Mouse (Mus musculus): ENCODE data around the gene Ski. TPM values are rescaled to one million over a fixed set of nuclear protein-coding genes. Genes with fewer than 3 reads are reported as not detected.
A peak's percentile ranks its signal among the peaks of the same experiment; 100 is the strongest.

The Ski gene
- polyA plus RNA-seq, 1 experiment from 2014 or later = 10.0 TPM

DNA sequence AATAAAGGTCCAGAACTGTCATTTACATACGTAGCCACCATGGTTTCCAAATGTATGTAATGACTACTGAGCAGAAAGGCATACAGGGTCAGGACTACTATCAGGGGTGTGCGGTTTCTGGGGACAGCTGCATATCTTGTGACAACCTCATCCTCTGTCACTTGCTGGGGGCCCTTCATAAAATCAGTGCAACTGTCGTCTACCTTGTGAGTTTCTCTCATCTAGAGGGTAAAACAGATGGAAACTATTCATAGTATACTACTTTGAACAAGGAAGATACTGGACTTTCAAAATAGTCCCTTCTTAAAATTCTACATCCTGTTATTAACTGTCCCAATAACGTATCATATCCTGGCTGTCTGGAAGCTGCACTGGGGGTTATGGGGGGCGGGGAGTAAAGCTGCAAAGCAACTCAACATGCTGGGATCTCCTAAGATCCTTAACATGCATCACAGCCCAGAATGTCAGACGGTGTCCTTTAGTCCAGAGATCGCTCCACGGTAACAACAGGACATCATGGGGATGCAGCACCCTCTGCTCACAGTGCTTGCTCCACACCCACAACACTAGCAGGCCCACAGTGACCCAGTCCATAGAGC, 51.7 kb downstream of the Ski start:
- Histone ChIP-seq H3K4me1 (peaks cover 69% of the 10 kb centered on the region), H3K27ac (replicated peaks) (0 out of 2 replicates have a peak overlapping the region, but pooled peaks have one; percentile 84), H3K9ac (replicated peaks) (no peak overlapping the region), H3K9me3 (replicated peaks) (no peaks in the 10 kb centered on the region), H3K27me3 (replicated peaks) (no peaks in the 10 kb centered on the region), H3K36me3 (no peaks in the 10 kb centered on the region), H3K4me3 (replicated peaks) (no peak overlapping the region), H3K4me2 (no peak overlapping the region)
- 77% methylated on average over 8 of the region's 8 CpGs for WGBS
- ATAC-seq (ENCODE audit: low FRiP score) = no peak

DNA sequence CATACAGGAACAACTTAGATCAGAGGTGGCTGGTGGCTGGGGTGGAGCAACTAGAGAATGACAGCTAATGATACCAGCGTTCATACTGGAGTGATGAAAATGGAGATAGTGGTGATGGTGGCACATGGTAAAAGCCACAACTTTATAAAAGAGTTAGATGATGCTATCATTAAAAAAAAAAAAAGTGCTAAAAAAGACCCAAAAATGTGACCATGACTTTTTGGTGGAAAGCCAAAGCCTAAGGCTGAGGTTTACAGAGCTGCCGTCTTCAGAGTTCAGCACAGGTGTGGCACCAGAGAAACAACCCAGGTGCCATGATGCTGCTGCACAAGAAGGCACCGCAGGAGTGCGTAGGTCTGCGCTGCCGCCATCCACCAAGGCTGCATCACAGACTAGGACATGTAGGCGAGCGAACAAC, 53.5 kb downstream of the Ski start:
- no peaks in the 10 kb centered on the region for H3K27me3 ChIP-seq (replicated peaks)
- H3K4me2 ChIP-seq = no peak overlapping the region
- no peak overlapping the region for H3K27ac ChIP-seq (replicated peaks)
- no peaks in the 10 kb centered on the region for H3K9me3 ChIP-seq (replicated peaks)
- no peak for ATAC-seq (ENCODE audit: low FRiP score)
- 93% methylated on average over 8 of the region's 8 CpGs for WGBS
- H3K36me3 ChIP-seq = no peaks in the 10 kb centered on the region
- no peak overlapping the region for H3K9ac ChIP-seq (replicated peaks)
- H3K4me3 ChIP-seq (replicated peaks) = no peak overlapping the region
- H3K4me1 ChIP-seq = peaks cover 65% of the 10 kb centered on the region

DNA sequence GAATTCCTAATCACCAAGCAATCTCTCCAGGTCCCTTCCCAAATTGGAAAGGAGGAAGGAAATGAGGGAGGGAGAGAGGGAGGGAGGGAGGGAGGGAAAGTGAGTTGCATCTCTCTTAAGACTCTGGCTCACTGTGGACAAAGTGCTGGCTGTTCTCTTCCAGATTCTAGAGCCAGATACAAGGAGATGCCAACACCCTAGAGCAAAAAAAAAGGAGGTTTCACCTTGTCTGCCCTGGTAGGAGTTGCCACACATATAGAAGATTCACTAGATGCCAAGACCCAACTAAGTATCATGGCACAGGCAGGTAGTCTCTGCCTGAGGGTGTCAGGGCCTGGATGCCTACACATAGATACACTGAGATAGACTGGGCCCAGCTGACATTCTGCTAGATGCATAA, 56.5 kb downstream of the Ski start:
- Histone ChIP-seq H3K4me1 (peaks cover 65% of the 10 kb centered on the region), H3K36me3 (no peaks in the 10 kb centered on the region), H3K27ac (replicated peaks) (no peak overlapping the region), H3K4me2 (no peak overlapping the region), H3K9me3 (replicated peaks) (no peaks in the 10 kb centered on the region), H3K27me3 (replicated peaks) (no peaks in the 10 kb centered on the region), H3K4me3 (replicated peaks) (no peak overlapping the region), H3K9ac (replicated peaks) (no peak overlapping the region)
- ATAC-seq (ENCODE audit: low FRiP score) = no peak

DNA sequence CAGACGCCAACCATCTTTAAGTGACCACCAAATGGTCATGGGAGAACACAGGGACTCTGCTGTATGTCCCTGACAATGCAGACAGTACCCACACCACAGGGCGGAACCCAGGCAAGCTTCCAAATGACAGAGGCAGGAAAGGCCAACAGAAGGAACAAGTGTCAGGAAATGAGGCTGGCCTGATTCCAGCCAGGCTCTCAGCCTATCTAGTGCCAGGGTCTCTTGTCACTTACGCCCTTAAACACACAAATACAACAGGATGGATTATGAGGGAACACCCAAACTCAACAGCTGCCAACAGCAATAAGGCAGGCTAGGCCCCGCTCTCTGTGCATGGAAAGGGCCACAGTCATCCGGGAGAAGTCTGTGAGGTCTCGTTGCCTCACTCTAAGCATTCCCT, 57.8 kb downstream of the Ski start:
- WGBS = 66% methylated on average over 6 of the region's 6 CpGs
- Histone ChIP-seq H3K9me3 (replicated peaks) (no peaks in the 10 kb centered on the region), H3K4me3 (replicated peaks) (no peak overlapping the region), H3K36me3 (peaks cover 2% of the 10 kb centered on the region; the same call in 1 of the 2 replicates), H3K9ac (replicated peaks) (no peak overlapping the region), H3K4me2 (no peak overlapping the region), H3K27ac (replicated peaks) (peak overlapping the region; percentile 30), H3K27me3 (replicated peaks) (no peaks in the 10 kb centered on the region), H3K4me1 (peaks cover 65% of the 10 kb centered on the region)
- no peak for ATAC-seq (ENCODE audit: low FRiP score)

DNA sequence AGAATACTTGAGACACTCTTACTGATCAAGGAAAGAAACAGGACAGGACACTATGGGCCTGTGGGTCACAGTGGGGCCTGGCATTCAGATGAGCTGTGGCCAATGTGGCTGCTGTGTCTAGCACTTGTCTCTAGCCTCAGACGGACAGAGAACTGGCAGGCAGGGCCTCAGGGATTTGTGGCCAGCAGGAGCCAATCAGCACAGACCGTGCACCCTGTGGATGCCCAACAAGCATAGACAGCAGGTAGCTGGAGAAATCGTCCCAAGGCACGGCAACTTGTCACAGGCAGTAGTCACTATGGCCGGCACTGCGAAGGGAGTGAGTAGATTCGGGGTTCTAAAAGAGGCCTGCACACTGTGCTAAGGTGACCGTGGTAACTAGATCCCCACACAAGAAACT, 58.7 kb downstream of the Ski start:
- Histone ChIP-seq H3K9me3 (replicated peaks) (no peaks in the 10 kb centered on the region), H3K4me3 (replicated peaks) (no peak overlapping the region), H3K4me1 (peaks cover 58% of the 10 kb centered on the region), H3K36me3 (peaks cover 11% of the 10 kb centered on the region), H3K27ac (replicated peaks) (no peak overlapping the region; the same call in 1 of the 2 replicates), H3K9ac (replicated peaks) (no peak overlapping the region), H3K27me3 (replicated peaks) (no peaks in the 10 kb centered on the region), H3K4me2 (no peak overlapping the region)
- 39% methylated on average over 8 of the region's 8 CpGs for WGBS
- no peak for ATAC-seq (ENCODE audit: low FRiP score)

DNA sequence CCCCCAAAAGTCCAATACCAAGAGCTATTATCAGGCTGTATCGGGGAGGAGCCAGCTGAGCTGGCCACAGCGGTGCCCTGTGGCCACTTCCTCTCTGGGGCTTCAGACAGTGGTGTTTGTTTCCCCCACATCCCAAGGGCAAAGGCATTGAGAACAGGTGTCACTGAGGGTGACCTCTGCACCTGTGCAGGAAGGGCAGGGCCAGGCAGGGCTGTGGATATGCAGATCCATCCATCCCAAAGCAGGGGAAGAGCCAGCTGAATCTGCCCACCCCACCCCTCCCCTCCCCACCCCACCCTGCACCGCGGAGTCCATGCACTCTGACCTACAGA, 59.1 kb downstream of the Ski start:
- Histone ChIP-seq H3K27me3 (replicated peaks) (no peaks in the 10 kb centered on the region), H3K27ac (replicated peaks) (no peak overlapping the region), H3K9me3 (replicated peaks) (no peaks in the 10 kb centered on the region), H3K9ac (replicated peaks) (no peak overlapping the region), H3K36me3 (peaks cover 15% of the 10 kb centered on the region), H3K4me1 (peaks cover 57% of the 10 kb centered on the region), H3K4me2 (no peak overlapping the region), H3K4me3 (replicated peaks) (no peak overlapping the region)
- no peak for ATAC-seq (ENCODE audit: low FRiP score)
- 58% methylated on average over 4 of the region's 4 CpGs for WGBS

DNA sequence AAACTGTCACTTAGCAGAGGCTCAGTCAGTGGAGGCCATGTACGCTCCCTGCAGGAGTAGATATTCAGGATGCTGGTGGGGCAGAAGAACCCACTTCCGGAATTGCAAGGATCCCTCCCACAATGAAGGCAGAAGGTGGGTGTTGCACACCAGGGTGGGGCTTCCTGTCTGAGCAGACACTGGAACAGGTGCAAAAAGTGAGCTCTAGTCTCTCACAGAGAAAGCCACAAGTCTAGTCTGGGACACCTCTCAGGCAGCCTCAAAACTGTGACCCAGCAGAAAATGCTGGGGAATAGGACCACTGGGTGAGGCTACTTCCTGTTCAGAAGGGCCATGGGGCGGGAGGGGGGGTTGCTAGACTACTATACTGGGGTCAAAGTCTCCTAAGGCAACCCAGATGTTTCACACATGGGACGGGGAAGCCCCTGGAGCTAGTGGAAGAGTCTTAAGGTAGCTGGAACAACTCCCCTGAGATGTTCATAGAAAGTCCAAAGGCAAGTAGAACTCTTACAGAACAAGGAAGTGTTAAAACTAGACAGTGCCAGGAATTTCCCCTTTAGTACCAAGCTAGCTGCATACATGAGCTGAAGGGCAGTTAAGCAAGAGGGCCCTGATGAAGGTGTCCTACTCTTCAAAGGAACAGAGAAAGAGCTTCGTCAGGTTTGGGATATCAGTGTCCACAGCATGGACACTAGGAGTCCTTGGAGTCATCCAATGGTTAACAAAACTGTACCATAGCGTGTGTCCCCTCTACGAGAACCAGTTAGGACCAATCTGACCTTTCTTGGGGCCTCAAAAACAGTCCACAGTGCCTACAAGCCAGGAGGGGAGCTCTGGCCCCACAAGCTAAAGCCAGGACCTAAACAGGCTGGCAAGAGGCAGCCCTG, 59.7 kb downstream of the Ski start:
- H3K4me2 ChIP-seq = no peak overlapping the region
- no peak overlapping the region for H3K27ac ChIP-seq (replicated peaks)
- H3K4me3 ChIP-seq (replicated peaks) = no peak overlapping the region
- 79% methylated on average over 7 of the region's 7 CpGs for WGBS
- peaks cover 21% of the 10 kb centered on the region for H3K36me3 ChIP-seq
- peaks cover 54% of the 10 kb centered on the region for H3K4me1 ChIP-seq
- H3K9ac ChIP-seq (replicated peaks) = no peak overlapping the region
- no peaks in the 10 kb centered on the region for H3K9me3 ChIP-seq (replicated peaks)
- H3K27me3 ChIP-seq (replicated peaks) = no peaks in the 10 kb centered on the region
- ATAC-seq (ENCODE audit: low FRiP score) = no peak

GRCm38 (mm10) chr4:155158543-155158917, 63.9 kb downstream of the Ski start:
- WGBS = 88% methylated on average over 8 of the region's 8 CpGs
- no peak for ATAC-seq (ENCODE audit: low FRiP score)

DNA sequence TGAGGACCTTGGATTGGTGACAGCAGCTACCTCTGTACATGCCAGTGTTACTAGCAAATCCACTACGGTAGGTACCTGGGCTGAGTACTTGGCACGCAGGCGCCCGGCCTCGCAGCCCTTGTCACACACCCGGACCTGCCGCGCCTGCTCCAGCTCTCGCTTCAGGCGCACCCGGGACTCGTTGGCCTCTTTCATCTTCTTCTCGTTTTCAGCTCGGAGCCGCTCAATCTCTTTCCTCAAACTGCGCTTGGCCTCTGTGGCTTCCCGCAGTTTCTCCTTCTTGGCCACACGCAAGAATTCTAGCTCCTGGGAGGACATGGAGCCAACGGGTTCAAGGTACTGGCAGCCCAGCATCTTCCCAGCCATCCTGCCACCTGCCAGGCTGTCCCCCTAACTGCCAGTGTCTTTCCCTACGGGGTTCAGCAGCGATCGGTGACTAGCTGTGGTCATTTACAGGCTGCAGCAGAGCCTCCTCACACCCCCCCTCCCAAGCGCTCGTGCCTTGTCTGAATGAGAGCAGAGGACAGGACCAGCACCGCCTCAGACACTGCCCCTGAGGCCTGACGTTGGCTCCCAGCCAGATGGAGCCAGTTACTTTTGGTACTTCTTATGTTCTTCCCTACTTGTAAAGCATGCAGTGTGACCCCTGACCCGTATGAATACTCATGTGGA, 64.4 kb downstream of the Ski start:
- no peak overlapping the region for H3K9ac ChIP-seq (replicated peaks)
- no peaks in the 10 kb centered on the region for H3K27me3 ChIP-seq (replicated peaks)
- H3K4me1 ChIP-seq = peaks cover 27% of the 10 kb centered on the region
- no peaks in the 10 kb centered on the region for H3K9me3 ChIP-seq (replicated peaks)
- H3K4me3 ChIP-seq (replicated peaks) = no peak overlapping the region
- WGBS = 84% methylated on average over 27 of the region's 27 CpGs
- H3K36me3 ChIP-seq = peaks cover 49% of the 10 kb centered on the region
- ATAC-seq (ENCODE audit: low FRiP score) = no peak
- H3K27ac ChIP-seq (replicated peaks) = no peak overlapping the region
- H3K4me2 ChIP-seq = no peak overlapping the region

More at GRCm38 (mm10) chr4:155158543-155158917, 63.9 kb downstream of the Ski start:
- no peak overlapping the region for H3K4me3 ChIP-seq (replicated peaks)
- peaks cover 32% of the 10 kb centered on the region for H3K4me1 ChIP-seq
- no peak overlapping the region for H3K4me2 ChIP-seq
- H3K36me3 ChIP-seq = peaks cover 49% of the 10 kb centered on the region
- H3K27ac ChIP-seq (replicated peaks) = no peak overlapping the region
- no peaks in the 10 kb centered on the region for H3K27me3 ChIP-seq (replicated peaks)
- no peaks in the 10 kb centered on the region for H3K9me3 ChIP-seq (replicated peaks)
- no peak overlapping the region for H3K9ac ChIP-seq (replicated peaks)

- H3K9ac ChIP-seq (replicated peaks) = no peak overlapping the region
- no peak overlapping the region for H3K4me2 ChIP-seq
- WGBS = 86% methylated on average over 17 of the region's 17 CpGs
- ATAC-seq (ENCODE audit: low FRiP score) = no peak
- peaks cover 49% of the 10 kb centered on the region for H3K36me3 ChIP-seq
- H3K4me3 ChIP-seq (replicated peaks) = no peak overlapping the region
- H3K9me3 ChIP-seq (replicated peaks) = no peaks in the 10 kb centered on the region
- no peak overlapping the region for H3K27ac ChIP-seq (replicated peaks)
- H3K27me3 ChIP-seq (replicated peaks) = no peaks in the 10 kb centered on the region
- peaks cover 19% of the 10 kb centered on the region for H3K4me1 ChIP-seq
Observed at GRCm38 (mm10) chr4:155156734-155157133, 65.7 kb downstream of the Ski start.

DNA sequence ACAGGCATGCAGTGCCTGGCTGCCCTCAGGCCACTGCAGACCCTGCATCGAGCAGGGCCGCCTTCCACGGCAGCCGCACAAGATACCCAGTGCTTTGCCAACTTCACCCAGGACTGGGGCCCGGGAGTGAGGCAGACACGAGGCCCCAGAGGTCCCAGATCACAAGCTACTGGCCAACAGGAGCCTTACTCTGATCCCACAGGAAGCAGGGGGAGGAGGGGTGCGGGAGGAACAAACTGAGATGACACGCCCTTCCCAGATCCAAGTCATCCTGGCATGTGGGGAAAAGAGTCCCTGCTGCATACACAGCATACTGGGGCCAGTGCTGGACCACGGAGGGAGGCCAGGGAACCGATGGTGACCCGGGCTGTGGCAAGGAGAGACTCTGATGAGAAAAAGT, 67.4 kb downstream of the Ski start:
- Histone ChIP-seq H3K27ac (replicated peaks) (no peak overlapping the region), H3K4me1 (peaks cover 22% of the 10 kb centered on the region), H3K4me2 (no peak overlapping the region), H3K9ac (replicated peaks) (no peak overlapping the region), H3K36me3 (peaks cover 49% of the 10 kb centered on the region), H3K27me3 (replicated peaks) (no peaks in the 10 kb centered on the region), H3K4me3 (replicated peaks) (no peak overlapping the region), H3K9me3 (replicated peaks) (no peaks in the 10 kb centered on the region)
- WGBS = 78% methylated on average over 11 of the region's 11 CpGs
- ATAC-seq (ENCODE audit: low FRiP score) = no peak
